Mouse (Mus musculus) ES-E14 (cell line): ENCODE data around the gene Hes7. TPM values are rescaled to one million over a fixed set of nuclear protein-coding genes. Genes with fewer than 3 reads are reported as not detected.
"Not testable (repeated sequence)": the region's sequence is repeated elsewhere in the genome, so short reads cannot be mapped to it uniquely, and the experiment has no call there.

Source experiments
- DNase-seq: peaks from one replicate; pipeline ENCODE4 v3.0.0-alpha.2; 2013; ENCODE audit warnings: low read depth, low spot score
- H3K27ac ChIP-seq: 2 replicates; pipeline ENCODE4 v1.5.1; 2012; ENCODE audit warnings: low read depth, mild to moderate bottlenecking, low read length, moderate library complexity, mixed read lengths; ENCODE audit not compliant: poor library complexity, insufficient read depth, severe bottlenecking
- H3K36me3 ChIP-seq: 2 replicates; pipeline ENCODE4 v1.6.1; 2012; ENCODE audit warnings: mild to moderate bottlenecking, low read length, moderate library complexity, mixed read lengths; ENCODE audit not compliant: control insufficient read depth, poor library complexity, insufficient read depth, severe bottlenecking
- H3K4me1 ChIP-seq, 2 experiments: fragments of 150-350 bp in 1 of 2; sonication (generic) in 1 of 2; 2 replicates each; pipeline ENCODE4 v1.6.1; 2012; ENCODE audit warnings: low read length in 2 of 2, mild to moderate bottlenecking in 1 of 2, mixed read lengths in 1 of 2; ENCODE audit not compliant: control insufficient read depth in 2 of 2, insufficient read depth in 2 of 2, poor library complexity in 1 of 2
- H3K4me3 ChIP-seq, 2 experiments: fragments of 150-350 bp in 1 of 2; sonication (generic) in 1 of 2; 2 replicates each; pipeline ENCODE4 v1.5.1; 2012; ENCODE audit warnings: low read length in 2 of 2, low read depth in 1 of 2, mild to moderate bottlenecking in 1 of 2, mixed read lengths in 1 of 2; ENCODE audit not compliant: insufficient read depth in 1 of 2, poor library complexity in 1 of 2, severe bottlenecking in 1 of 2
- H3K9ac ChIP-seq: 2 replicates; pipeline ENCODE4 v1.6.1; 2012; ENCODE audit warnings: low read depth, mild to moderate bottlenecking, low read length, mixed read lengths; ENCODE audit not compliant: poor library complexity, insufficient read depth, severe bottlenecking
- H3K9me3 ChIP-seq: fragments of 150-350 bp; sonication (generic); 2 replicates; pipeline ENCODE4 v1.6.1; 2012; ENCODE audit warnings: low read depth, mild to moderate bottlenecking, low read length; ENCODE audit not compliant: control insufficient read depth, insufficient read depth
- CHD2 ChIP-seq: IDR thresholded peaks from 2 replicates; pipeline ENCODE4 v1.6.1; 2014; ENCODE audit warnings: mild to moderate bottlenecking, low read depth, low read length, inconsistent platforms
- HCFC1 ChIP-seq: IDR thresholded peaks from 2 replicates; pipeline ENCODE4 v1.6.1; 2012; ENCODE audit warnings: low read length, inconsistent platforms, borderline replicate concordance; ENCODE audit not compliant: insufficient read depth
- MAFK ChIP-seq: IDR thresholded peaks from 2 replicates; pipeline ENCODE4 v1.6.1; 2014; ENCODE audit warnings: mild to moderate bottlenecking, low read depth, low read length, inconsistent platforms; ENCODE audit not compliant: insufficient read depth
- ZC3H11A ChIP-seq: IDR thresholded peaks from 2 replicates; pipeline ENCODE4 v1.6.1; 2012; ENCODE audit warnings: low read depth, mild to moderate bottlenecking, inconsistent platforms, low read length, borderline replicate concordance
- ZNF384 ChIP-seq: IDR thresholded peaks from 2 replicates; pipeline ENCODE4 v1.6.1; 2012; ENCODE audit warnings: low read depth, low read length, inconsistent platforms
- in situ Hi-C, 2 experiments: fragments of 600-800 bp; cut with MboI; formaldehyde crosslinking; loops; one replicate each; pipeline ENCODE4 v1.15.1; 2025; ENCODE audit warnings: low sequenced_read_pairs in 2 of 2, inconsistent platforms in 1 of 2; ENCODE audit not compliant: unreplicated experiment in 2 of 2
- total RNA-seq: library from RNA; depleted of rRNA; stranded (reverse); fragments of 300-350 nt; gene quantifications from 2 replicates; pipeline ENCODE4 v1.2.3, GENCODE M21; 2012

Gene Hes7
- total RNA-seq, 1 experiment, result not detected

DNA sequence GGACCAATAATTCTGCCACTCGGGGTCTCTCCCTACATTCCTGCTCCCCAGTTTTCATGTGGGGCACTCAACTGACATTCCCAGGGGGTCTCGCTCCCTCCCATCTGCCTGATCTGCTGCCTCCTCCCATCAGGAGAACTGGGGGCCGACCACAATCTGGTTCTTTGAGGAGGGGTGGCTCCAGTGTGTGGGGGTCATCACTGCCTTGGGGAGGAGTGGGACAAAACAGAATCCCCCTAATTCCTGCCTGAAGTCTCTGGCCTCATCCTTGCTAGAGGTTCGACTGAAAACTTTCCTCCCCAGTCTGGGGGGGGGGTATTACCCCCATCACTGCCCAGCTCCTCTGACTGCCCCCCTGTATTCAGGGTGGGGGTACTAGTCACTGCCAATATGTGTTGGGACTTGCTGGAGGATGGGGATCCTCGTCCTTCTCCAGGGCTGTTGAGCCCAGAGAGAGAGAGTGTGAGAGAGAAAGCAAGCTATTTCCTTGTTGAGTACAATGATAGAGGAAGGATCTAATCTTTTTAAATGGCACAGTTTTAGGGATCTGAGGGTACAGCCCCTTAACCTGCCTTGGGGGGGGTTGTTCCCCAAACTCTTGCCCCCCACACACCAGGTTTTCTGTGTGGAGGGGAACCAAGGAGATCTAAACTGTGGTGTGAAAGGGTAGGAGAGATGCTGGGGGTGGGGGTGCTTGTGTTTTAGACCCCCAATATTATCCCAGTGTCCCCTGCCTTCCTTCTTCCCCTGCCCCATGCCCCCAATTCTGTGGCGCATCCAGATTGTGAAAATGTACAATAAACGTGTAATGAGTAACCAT is 28.4 kb upstream of the Hes7 start:
- no peak overlapping the region for H3K4me3 ChIP-seq
- H3K9ac ChIP-seq, result no peak overlapping the region
- H3K27ac ChIP-seq, result no peak overlapping the region
- peaks cover 7% of the 10 kb centered on the region; the same call in 1 of the 2 replicates for H3K36me3 ChIP-seq
- no peak for TF ChIP-seq MAFK
- no peak for TF ChIP-seq ZC3H11A
- no peak for TF ChIP-seq ZNF384
- TF ChIP-seq CHD2, result no peak
- TF ChIP-seq HCFC1, result no peak
- H3K9me3 ChIP-seq, result no peaks in the 10 kb centered on the region
- H3K4me1 ChIP-seq, result peaks cover 0 to 21% of the 10 kb centered on the region in 2 experiments; a peak in 3 of 4 replicates
- no peak for DNase-seq
- in situ Hi-C loops, result no loop called here

DNA sequence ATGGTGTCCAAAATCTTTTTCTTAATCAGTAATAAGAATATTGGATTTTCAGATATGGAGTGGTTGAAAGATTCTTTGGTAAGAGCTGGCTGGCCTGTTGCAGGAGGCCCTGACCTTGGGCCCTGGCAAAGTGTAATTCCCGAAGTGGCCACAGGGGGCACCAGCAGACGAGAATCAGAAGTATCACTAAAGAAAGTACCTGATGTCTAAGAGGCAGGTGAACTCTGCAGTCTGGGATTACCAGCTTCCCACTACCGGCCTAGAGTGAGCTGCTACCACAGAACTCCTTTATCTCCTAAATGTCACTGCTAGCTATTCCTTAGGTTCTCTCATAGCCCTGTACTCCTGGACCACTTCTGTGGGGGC is 27.8 kb upstream of the Hes7 start:
- Histone ChIP-seq H3K4me1 (peaks cover 3 to 20% of the 10 kb centered on the region in 2 experiments; a peak in 3 of 4 replicates), H3K9me3 (no peaks in the 10 kb centered on the region), H3K36me3 (peaks cover 7% of the 10 kb centered on the region; the same call in 1 of the 2 replicates), H3K9ac (no peak overlapping the region), H3K4me3 (no peak overlapping the region), H3K27ac (no peak overlapping the region)
- no peak for TF ChIP-seq ZC3H11A
- no peak for TF ChIP-seq HCFC1
- no peak for TF ChIP-seq MAFK
- no peak for TF ChIP-seq ZNF384
- no peak for TF ChIP-seq CHD2
- in situ Hi-C loops, result no loop called here
- DNase-seq, result peak; percentile 80

DNA sequence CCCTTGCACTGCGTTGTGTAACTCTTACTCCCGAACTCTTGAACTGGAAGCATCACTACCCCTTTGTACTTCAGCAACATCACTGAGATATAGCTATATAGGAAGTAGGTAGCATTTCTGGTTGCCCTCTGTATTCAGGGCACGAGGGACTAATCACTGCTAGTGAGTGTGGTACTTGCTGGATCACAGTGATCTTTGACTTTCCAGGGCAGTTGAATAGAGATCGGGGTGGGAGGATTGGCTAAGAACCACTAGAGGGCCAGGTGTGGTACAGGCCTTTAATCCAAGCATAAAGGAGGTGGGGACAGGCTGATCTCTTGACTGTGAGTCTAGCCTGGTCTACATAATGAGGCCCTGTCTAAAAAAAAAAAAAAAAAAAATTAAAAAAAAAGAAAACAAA is 27.3 kb upstream of the Hes7 start:
- peaks cover 6 to 22% of the 10 kb centered on the region in 2 experiments; a peak in 3 of 4 replicates for H3K4me1 ChIP-seq
- H3K36me3 ChIP-seq, result peaks cover 7% of the 10 kb centered on the region; the same call in 1 of the 2 replicates
- no peaks in the 10 kb centered on the region for H3K9me3 ChIP-seq
- no peak for TF ChIP-seq ZC3H11A
- no peak overlapping the region for H3K4me3 ChIP-seq
- H3K9ac ChIP-seq, result no peak overlapping the region
- in situ Hi-C loops, result no loop called here
- DNase-seq, result no peak
- no peak overlapping the region for H3K27ac ChIP-seq

DNA sequence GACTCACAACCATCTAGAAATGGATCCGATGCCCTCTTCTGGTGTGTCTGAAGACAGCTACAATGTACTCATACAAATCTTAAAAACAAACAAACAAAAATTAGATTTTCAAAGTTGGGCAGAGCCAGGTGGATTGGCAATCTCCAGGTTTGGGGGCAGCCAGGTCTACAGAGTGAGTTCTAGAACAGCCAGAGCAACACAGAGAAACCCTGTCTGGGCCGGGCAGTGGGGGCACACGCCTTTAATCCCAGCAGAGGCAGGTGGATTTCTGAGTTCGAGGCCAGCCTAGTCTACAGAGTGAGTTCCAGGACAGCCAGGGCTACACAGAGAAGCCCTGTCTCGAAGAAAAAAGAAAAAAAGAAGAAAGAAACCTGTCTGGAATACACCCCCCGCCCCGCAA is 26.3 kb upstream of the Hes7 start:
- H3K36me3 ChIP-seq, DNase-seq, H3K9ac ChIP-seq, H3K27ac ChIP-seq, in situ Hi-C loops, H3K4me3 ChIP-seq, H3K9me3 ChIP-seq: not testable (repeated sequence)
- H3K4me1 ChIP-seq, result peaks cover 10 to 29% of the 10 kb centered on the region in 2 experiments; a peak in 3 of 4 replicates
